Mouse (Mus musculus): Measurements from ENCODE around the gene Grm8. TPM values are rescaled to one million over a fixed set of nuclear protein-coding genes. Genes with fewer than 3 reads are reported as not detected.
"Not testable (repeated sequence)": the region's sequence is repeated elsewhere in the genome, so short reads cannot be mapped to it uniquely, and the experiment has no call there.

Gene Grm8
- total and polyA plus RNA-seq, 2 experiments from 2014 or later: 8.0 to 11.4 TPM

DNA sequence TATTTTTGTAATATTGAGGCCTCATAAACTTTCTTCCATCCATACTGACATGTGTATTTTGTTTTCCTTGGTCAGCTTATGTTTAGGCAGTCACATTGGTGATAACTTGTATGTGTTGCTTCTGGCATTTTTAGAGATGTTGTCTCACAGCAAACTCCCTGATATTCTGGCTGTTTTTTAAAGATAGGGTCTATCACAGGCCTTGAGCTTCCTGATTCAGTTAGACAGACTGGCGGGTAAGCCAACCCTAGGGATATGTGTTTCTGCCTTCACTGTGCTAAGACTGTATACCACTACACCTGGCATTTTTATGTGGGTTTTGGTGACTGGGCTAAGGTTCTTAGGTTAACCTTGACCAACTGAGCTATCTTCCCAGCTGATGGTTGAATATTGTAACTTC is 239.8 kb downstream of the Grm8 start:
- Histone ChIP-seq H3K4me3 (ENCODE audit: low read depth, low read length) (no peak overlapping the region), H3K27ac (ENCODE audit: low read depth, low read length) (no peak overlapping the region), H3K4me1 (ENCODE audit: insufficient read depth) (no peaks in the 10 kb centered on the region), H3K36me3 (ENCODE audit: insufficient read depth) (no peaks in the 10 kb centered on the region), H3K27me3 (ENCODE audit: insufficient read depth, low read length) (no peaks in the 10 kb centered on the region), H3K4me2 (ENCODE audit: low read depth) (no peak overlapping the region), H3K9ac (no peak overlapping the region), H3K9me3 (ENCODE audit: low read length) (no peaks in the 10 kb centered on the region)
- DNase-seq (no peak), ATAC-seq (no peak)
- 88% methylated on average over 1 of the region's 1 CpGs for WGBS
- TF ChIP-seq CTCF (IDR thresholded peaks at IDR 0.05; ENCODE audit: low read depth): no peak

DNA sequence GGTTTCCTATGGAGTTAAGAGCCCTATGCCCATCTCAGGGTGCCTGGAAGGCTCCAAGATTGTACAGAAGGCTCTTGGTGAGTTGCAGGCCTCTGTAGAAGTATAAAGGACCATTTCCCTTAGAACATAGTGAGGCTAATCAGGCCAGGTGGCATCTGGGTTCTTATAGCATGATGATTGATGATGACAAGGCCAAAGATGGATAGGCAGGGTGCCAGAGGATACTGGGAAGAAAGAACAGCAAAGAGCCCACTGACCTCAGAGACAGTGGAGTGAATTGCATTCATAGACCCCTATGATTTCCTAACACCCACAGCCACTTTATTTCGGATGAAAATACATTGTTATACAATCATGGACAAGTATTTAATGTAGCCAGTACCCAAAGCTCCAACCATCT is 242.1 kb downstream of the Grm8 start:
- Histone ChIP-seq H3K36me3 (ENCODE audit: insufficient read depth) (no peaks in the 10 kb centered on the region), H3K4me1 (ENCODE audit: insufficient read depth) (no peaks in the 10 kb centered on the region), H3K9ac (no peak overlapping the region), H3K27me3 (ENCODE audit: insufficient read depth, low read length) (no peaks in the 10 kb centered on the region), H3K27ac (ENCODE audit: low read depth, low read length) (no peak overlapping the region), H3K9me3 (ENCODE audit: low read length) (no peaks in the 10 kb centered on the region), H3K4me2 (ENCODE audit: low read depth) (no peak overlapping the region), H3K4me3 (ENCODE audit: low read depth, low read length) (no peak overlapping the region)
- ATAC-seq: no peak
- 85% methylated on average over 1 of the region's 1 CpGs for WGBS
- TF ChIP-seq CTCF (IDR thresholded peaks at IDR 0.05; ENCODE audit: low read depth): no peak
- no peak for DNase-seq

DNA sequence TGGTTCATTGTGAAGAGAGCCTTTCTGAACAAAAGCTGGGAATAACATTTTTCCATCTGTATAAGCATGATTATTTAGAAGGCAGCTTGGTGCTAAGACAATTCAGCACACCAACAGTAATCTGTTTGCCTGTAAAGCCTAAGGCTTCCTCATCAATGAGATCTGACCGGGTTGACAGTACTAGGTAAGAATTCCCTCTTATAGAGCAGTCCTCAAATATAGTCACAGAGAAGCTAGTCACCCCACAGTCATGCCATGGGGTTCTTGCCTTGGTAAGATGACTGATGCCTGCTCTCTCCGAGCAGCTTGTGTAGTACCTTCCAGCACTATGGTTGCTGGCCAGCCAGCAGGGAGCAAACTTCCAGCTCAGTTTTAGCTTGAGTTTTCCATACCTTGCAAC is 246.6 kb downstream of the Grm8 start:
- H3K27ac ChIP-seq (ENCODE audit: low read depth, low read length): no peak overlapping the region
- H3K36me3 ChIP-seq (ENCODE audit: insufficient read depth): no peaks in the 10 kb centered on the region
- no peaks in the 10 kb centered on the region for H3K9me3 ChIP-seq (ENCODE audit: low read length)
- no peaks in the 10 kb centered on the region for H3K4me1 ChIP-seq (ENCODE audit: insufficient read depth)
- WGBS: 94% methylated on average over 2 of the region's 2 CpGs
- no peak for TF ChIP-seq CTCF (IDR thresholded peaks at IDR 0.05; ENCODE audit: low read depth)
- H3K27me3 ChIP-seq (ENCODE audit: insufficient read depth, low read length): no peaks in the 10 kb centered on the region
- H3K9ac ChIP-seq: no peak overlapping the region
- no peak overlapping the region for H3K4me3 ChIP-seq (ENCODE audit: low read depth, low read length)
- ATAC-seq (no peak), DNase-seq (no peak)
- H3K4me2 ChIP-seq (ENCODE audit: low read depth): no peak overlapping the region

DNA sequence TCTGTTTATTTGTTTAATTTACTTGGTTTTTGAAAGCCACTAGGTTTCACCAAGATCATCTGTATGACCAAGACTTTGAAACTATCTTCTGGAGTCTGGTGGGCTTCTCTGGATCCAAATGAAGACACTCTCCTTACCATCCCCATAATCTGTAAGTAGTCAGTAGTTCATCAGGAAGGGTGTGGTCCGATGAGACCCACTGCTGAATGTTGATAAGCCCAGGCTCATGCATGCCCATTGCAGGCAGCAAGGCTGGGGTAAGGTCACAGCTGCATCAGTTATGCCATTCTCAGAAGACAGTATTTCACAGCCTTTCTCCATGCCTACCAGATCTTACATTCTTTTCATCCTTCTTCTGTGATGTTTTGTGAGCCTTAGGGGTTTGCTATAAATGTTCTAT is 247.1 kb downstream of the Grm8 start:
- DNase-seq: no peak
- Histone ChIP-seq H3K36me3 (ENCODE audit: insufficient read depth) (no peaks in the 10 kb centered on the region), H3K4me1 (ENCODE audit: insufficient read depth) (no peaks in the 10 kb centered on the region), H3K9me3 (ENCODE audit: low read length) (no peaks in the 10 kb centered on the region), H3K27me3 (ENCODE audit: insufficient read depth, low read length) (no peaks in the 10 kb centered on the region), H3K9ac (no peak overlapping the region), H3K4me2 (ENCODE audit: low read depth) (no peak overlapping the region), H3K27ac (ENCODE audit: low read depth, low read length) (no peak overlapping the region), H3K4me3 (ENCODE audit: low read depth, low read length) (no peak overlapping the region)
- no peak for ATAC-seq
- TF ChIP-seq CTCF (IDR thresholded peaks at IDR 0.05; ENCODE audit: low read depth): no peak
- WGBS: 90% methylated on average over 1 of the region's 1 CpGs

DNA sequence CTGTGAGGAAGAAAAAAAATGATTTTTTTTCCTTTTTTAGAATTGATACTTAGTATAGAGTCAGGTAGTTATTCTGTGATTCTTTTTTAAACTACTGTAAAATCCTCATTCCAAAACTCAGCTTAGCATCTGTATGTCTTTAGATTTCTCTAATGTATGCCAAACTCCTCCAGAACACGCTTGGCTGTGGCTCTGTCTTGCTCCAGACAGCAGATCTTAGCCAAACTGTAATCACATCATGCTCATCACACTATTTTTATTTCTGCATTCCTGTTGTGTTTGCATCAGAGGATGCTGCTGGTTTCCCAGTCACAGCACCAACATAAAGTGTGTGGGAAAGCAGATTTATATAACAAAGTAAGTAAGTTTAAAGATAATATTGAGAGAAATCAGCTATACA is 249.2 kb downstream of the Grm8 start:
- WGBS: 59% methylated on average over 1 of the region's 1 CpGs
- Histone ChIP-seq H3K27ac (ENCODE audit: low read depth, low read length) (no peak overlapping the region), H3K4me2 (ENCODE audit: low read depth) (no peak overlapping the region), H3K9me3 (ENCODE audit: low read length) (no peaks in the 10 kb centered on the region), H3K4me3 (ENCODE audit: low read depth, low read length) (no peak overlapping the region), H3K4me1 (ENCODE audit: insufficient read depth) (no peaks in the 10 kb centered on the region), H3K36me3 (ENCODE audit: insufficient read depth) (no peaks in the 10 kb centered on the region), H3K9ac (no peak overlapping the region), H3K27me3 (ENCODE audit: insufficient read depth, low read length) (no peaks in the 10 kb centered on the region)
- DNase-seq (no peak), ATAC-seq (no peak)
- no peak for TF ChIP-seq CTCF (IDR thresholded peaks at IDR 0.05; ENCODE audit: low read depth)

DNA sequence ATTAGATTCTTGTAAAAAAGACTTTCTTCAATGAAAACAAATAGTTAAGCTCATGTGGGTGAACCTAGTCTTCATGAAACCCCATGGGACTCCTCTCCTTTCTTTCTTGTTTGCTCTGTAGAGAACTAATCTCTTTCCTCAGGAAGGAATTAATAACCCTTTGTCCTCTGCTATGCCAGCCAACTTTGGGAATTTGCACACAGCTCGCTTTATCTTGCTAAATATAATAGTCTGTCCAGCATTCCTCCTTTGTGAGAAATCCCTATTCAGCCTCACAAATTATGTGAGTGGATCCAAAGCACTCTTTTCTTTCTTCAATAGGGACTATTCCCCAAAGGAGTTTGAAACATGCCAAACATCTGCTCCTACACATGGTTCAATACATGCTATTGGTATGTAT is 285.3 kb downstream of the Grm8 start:
- TF ChIP-seq CTCF (IDR thresholded peaks at IDR 0.05; ENCODE audit: low read depth): no peak
- no peaks in the 10 kb centered on the region for H3K4me1 ChIP-seq (ENCODE audit: insufficient read depth)
- WGBS: 27% methylated on average over 1 of the region's 1 CpGs

DNA sequence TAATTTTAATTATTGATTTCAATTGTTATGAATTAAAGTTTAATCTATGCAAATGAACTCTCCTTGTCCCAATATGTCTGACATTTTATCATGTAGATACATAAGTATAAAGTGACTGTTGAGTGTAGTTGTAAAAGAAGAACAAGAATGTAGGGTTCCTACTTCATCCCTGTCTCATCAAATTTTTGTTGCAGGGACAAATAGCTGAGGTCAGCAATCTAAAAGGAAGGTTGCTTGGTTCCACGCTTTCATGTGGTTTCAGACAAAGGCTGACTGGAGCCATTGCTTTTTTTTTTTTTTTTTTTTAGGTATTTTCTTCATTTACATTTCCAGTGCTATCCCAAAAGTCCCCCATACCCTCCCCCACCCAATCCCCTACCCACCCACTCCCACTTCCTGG is 298.8 kb downstream of the Grm8 start:
- H3K9me3 ChIP-seq (ENCODE audit: low read length): no peaks in the 10 kb centered on the region
- H3K4me3 ChIP-seq (ENCODE audit: low read depth, low read length): no peak overlapping the region
- no peaks in the 10 kb centered on the region for H3K4me1 ChIP-seq (ENCODE audit: insufficient read depth)
- H3K36me3 ChIP-seq (ENCODE audit: insufficient read depth): no peaks in the 10 kb centered on the region
- H3K9ac ChIP-seq: no peak overlapping the region
- no peak for TF ChIP-seq CTCF (IDR thresholded peaks at IDR 0.05; ENCODE audit: low read depth)
- no peak for DNase-seq
- no peak for ATAC-seq
- no peak overlapping the region for H3K4me2 ChIP-seq (ENCODE audit: low read depth)
- H3K27ac ChIP-seq (ENCODE audit: low read depth, low read length): no peak overlapping the region
- WGBS: 88% methylated on average over 1 of the region's 1 CpGs
- H3K27me3 ChIP-seq (ENCODE audit: insufficient read depth, low read length): no peaks in the 10 kb centered on the region

More for the DNA sequence above, 285.3 kb downstream of the Grm8 start:
- H3K9me3 ChIP-seq (ENCODE audit: low read length): no peaks in the 10 kb centered on the region
- H3K4me2 ChIP-seq (ENCODE audit: low read depth): no peak overlapping the region
- H3K9ac ChIP-seq: no peak overlapping the region
- ATAC-seq: no peak
- no peaks in the 10 kb centered on the region for H3K27me3 ChIP-seq (ENCODE audit: insufficient read depth, low read length)
- no peaks in the 10 kb centered on the region for H3K36me3 ChIP-seq (ENCODE audit: insufficient read depth)
- no peak overlapping the region for H3K4me3 ChIP-seq (ENCODE audit: low read depth, low read length)
- no peak overlapping the region for H3K27ac ChIP-seq (ENCODE audit: low read depth, low read length)
- DNase-seq: no peak

DNA sequence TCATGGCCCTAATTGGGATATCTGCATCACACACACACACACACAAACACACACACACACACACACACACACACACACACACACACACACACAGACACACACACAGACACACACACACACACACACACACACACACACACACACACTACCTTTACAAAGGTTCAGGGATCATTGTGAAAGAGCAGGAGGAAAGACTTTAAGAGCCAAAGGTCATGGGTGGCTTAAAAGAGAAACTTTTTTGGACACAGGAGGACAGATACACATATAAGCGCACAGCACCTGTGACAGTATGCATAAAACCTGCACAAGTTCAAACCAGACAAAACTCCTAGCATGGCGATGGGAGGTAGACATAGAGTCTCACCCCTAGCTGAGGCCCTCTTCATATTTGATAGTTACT is 315.2 kb downstream of the Grm8 start:
- not testable (repeated sequence) for H3K4me3 ChIP-seq (ENCODE audit: low read depth, low read length); H3K27me3 ChIP-seq (ENCODE audit: insufficient read depth, low read length); ATAC-seq; H3K4me2 ChIP-seq (ENCODE audit: low read depth); H3K4me1 ChIP-seq (ENCODE audit: insufficient read depth); H3K9ac ChIP-seq; H3K27ac ChIP-seq (ENCODE audit: low read depth, low read length); H3K36me3 ChIP-seq (ENCODE audit: insufficient read depth); DNase-seq; H3K9me3 ChIP-seq (ENCODE audit: low read length)
- 98% methylated on average over 2 of the region's 2 CpGs for WGBS
